Mouse (Mus musculus) neural tube, embryonic 12.5 days (tissue): ENCODE measurements around the gene Emx1. TPM values are rescaled to one million over a fixed set of nuclear protein-coding genes. Genes with fewer than 3 reads are reported as not detected.
"Not testable (repeated sequence)": the region's sequence is repeated elsewhere in the genome, so short reads cannot be mapped to it uniquely, and the experiment has no call there.

Experiments
- ATAC-seq: fragments of 200-750 bp; cut with Nextera tagmentation; 2 replicates; pipeline ENCODE4 v1.8.0; 2017; ENCODE audit warnings: low read depth, mild to moderate bottlenecking, moderate TSS enrichment, moderate library complexity; ENCODE audit not compliant: low FRiP score
- H3K27ac ChIP-seq: fragments of 300-500 bp; sonication (generic); 2 replicates; pipeline ENCODE4 v1.5.1; 2016
- H3K27me3 ChIP-seq: fragments of 300-500 bp; sonication (generic); replicated peaks from 2 replicates; pipeline ENCODE4 v1.6.1; 2016; ENCODE audit warnings: mild to moderate bottlenecking
- H3K36me3 ChIP-seq: fragments of 300-500 bp; sonication (generic); 2 replicates; pipeline ENCODE4 v1.6.1; 2016; ENCODE audit warnings: mild to moderate bottlenecking
- H3K4me1 ChIP-seq: fragments of 300-500 bp; sonication (generic); 2 replicates; pipeline ENCODE4 v1.6.1; 2016
- H3K4me2 ChIP-seq: fragments of 300-500 bp; sonication (generic); replicated peaks from 2 replicates; pipeline ENCODE4 v1.6.1; 2016; ENCODE audit warnings: mild to moderate bottlenecking
- H3K4me3 ChIP-seq: fragments of 300-500 bp; sonication (generic); 2 replicates; pipeline ENCODE4 v1.5.1; 2016
- H3K9ac ChIP-seq: fragments of 300-500 bp; sonication (generic); 2 replicates; pipeline ENCODE4 v1.6.1; 2016; ENCODE audit warnings: mild to moderate bottlenecking
- H3K9me3 ChIP-seq: fragments of 300-500 bp; sonication (generic); 2 replicates; pipeline ENCODE4 v1.6.1; 2016; ENCODE audit warnings: mild to moderate bottlenecking
- WGBS: fragments of 180-500 bp; shearing (Covaris S2); methylation state at CpG from one replicate; pipeline ENCODE4 v1.1.7; 2016; 5-methylcytosine and 5-hydroxymethylcytosine counted together
- polyA plus RNA-seq: library from polyadenylated mRNA; unstranded; fragments of >200 nt; fragmentation: Nextera tagmentation; extraction: Ambion mirVana; gene quantifications from 2 replicates; pipeline ENCODE4 v1.2.1, GENCODE M21; 2016

Gene Emx1
- polyA plus RNA-seq = 0.16 TPM in 1 of 2 replicates, not detected in the other

DNA sequence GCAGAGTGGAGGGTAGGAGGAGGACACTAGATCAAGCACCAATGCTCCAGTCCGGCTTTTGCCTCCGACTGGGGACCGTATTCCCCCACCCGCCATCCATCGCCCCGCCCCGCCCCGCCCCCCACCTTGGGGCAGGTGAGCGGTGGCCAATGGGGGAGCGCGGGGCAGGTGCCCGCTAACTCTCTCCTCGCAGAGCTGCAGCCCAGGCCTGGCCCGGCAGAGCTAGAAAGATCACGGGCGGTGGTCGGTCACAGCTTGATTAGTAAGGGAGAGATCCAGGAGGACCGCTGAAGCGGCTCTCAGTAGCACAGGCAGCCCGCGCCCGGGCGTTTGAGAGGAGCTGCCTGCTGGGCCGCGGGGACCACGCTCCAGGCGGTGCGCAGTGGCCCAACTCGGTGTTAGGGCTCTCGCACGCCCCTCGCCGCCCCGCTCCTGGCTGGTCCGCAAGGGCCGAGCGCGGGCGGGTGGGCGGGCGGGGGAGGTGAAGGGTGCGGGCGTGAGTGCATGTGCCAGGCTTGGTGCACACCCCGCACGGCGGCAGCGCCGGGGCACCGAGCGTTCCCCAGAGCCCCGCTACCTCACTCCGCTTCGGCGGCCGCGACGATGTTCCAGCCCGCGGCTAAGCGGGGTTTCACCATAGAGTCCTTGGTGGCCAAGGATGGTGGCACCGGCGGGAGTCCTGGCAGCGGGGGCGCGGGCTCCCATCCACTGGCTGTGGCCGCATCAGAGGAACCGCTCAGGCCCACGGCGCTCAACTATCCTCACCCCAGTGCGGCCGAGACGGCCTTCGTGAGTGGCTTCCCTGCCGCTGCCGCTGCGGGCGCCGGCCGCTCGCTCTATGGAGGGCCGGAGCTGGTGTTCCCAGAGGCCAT lies at the start of gene Emx1:
Gene Emx1, plus strand, starts transcription at position 99 of the 872 bp plus-strand sequence.
- Histone ChIP-seq H3K4me1 (peaks cover 28% of the 10 kb centered on the region), H3K4me2 (peak within 1 kb of the TSS; percentile 72), H3K9me3 (no peaks in the 10 kb centered on the region), H3K27me3 (peaks cover 85% of the 10 kb centered on the region), H3K9ac (peak within 1 kb of the TSS; percentile 8), H3K4me3 (peak within 1 kb of the TSS; percentile 35), H3K27ac (no peak within 1 kb of the TSS), H3K36me3 (no peaks in the 10 kb centered on the region)
- WGBS = under 1% methylated on average over 81 of the region's 81 CpGs
- ATAC-seq = 0 out of 2 replicates have a peak, but pooled peaks have one; percentile 41

DNA sequence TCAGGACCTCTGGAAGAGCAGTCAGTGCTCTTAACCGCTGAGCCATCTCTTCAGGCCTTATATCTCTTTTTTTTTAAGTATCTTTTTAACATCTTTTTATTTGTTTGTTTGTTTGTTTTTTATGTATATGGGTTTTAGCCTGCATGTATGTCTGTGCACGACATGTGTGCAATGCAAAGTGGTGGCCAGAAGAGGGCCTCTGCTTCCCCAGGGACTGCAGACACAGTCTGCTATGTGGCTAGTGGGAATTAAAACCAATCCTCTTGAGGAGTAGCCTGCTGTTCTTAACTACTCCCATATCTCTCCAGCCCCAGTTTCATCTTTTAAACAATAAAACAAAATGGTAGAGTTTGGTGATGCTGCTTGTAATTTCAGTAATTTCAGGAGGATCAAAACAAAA lies 47.7 kb upstream of the Emx1 start:
- no peaks in the 10 kb centered on the region for H3K9me3 ChIP-seq
- H3K4me2 ChIP-seq = no peak overlapping the region
- no peaks in the 10 kb centered on the region for H3K27me3 ChIP-seq
- no peaks in the 10 kb centered on the region for H3K36me3 ChIP-seq
- 94% methylated on average over 2 of the region's 2 CpGs for WGBS
- H3K9ac ChIP-seq = no peak overlapping the region
- ATAC-seq = no peak
- H3K27ac ChIP-seq = no peak overlapping the region
- H3K4me3 ChIP-seq = no peak overlapping the region
- H3K4me1 ChIP-seq = 0 out of 2 replicates have a peak, but pooled peaks cover 4% of the 10 kb centered on the region

DNA sequence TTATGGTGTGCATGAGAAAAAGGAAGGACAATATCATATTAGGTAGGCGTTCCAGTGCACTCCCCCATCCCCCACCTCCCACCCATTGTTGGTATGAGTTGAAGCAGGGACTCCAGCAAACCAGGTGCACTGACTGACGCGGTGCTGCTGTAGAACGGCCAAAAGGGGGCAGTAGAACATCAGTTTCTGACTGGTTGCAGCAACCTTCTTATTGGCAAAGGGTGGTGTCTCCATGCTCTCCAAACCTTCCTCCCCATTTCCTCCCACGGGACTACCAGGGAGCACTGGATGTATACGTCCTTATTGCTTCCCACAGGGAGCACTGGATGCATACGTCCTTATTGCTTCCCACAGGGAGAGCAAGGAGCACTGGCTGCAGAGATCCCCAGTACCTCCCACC lies 46.2 kb upstream of the Emx1 start:
- 14% methylated on average over 7 of the region's 7 CpGs for WGBS
- H3K9ac ChIP-seq, H3K9me3 ChIP-seq, ATAC-seq, H3K4me2 ChIP-seq, H3K4me3 ChIP-seq, H3K27ac ChIP-seq, H3K4me1 ChIP-seq, H3K36me3 ChIP-seq, H3K27me3 ChIP-seq: not testable (repeated sequence)

DNA sequence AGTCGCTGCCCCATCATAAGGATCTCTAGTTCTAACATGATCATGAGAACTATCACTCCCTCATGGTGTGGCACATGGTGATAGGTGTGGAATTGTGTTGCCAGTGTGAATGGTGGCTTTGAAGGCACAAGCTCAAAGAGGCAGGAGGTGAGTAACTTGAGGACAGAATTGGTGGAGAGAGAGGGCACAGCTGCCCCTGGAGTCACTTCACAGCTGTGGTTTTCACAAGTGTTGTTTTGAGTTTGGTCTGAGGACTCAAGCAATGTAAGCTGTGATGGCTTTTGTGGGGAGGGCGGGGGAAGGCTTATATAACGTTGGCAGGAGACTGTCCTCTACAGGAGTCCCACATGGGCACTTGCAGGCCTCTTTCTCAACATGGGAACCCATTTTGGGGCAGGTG lies 42.8 kb upstream of the Emx1 start:
- no peaks in the 10 kb centered on the region for H3K4me1 ChIP-seq
- no peak overlapping the region for H3K4me3 ChIP-seq

DNA sequence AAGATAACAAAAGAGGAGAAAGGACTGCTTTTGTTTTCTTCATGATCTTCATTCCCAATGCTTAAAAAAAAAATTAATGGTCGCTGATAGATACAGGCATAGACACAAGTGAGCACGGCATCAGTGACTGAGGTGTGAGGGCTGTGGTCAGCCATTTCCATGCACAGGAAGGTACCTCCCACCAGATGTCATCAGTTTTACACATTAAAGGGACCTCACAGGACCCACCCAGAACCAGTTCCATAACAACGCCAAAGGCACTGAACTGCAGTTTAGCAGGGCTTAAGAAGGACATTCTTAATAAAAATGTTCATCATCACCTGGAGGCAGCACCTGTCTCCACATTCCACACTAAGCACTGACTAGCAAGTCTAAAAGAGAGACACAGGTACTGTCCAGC lies 39.6 kb upstream of the Emx1 start:
- Histone ChIP-seq H3K4me2 (no peak overlapping the region), H3K9me3 (no peaks in the 10 kb centered on the region), H3K9ac (no peak overlapping the region), H3K4me1 (no peaks in the 10 kb centered on the region), H3K27ac (no peak overlapping the region), H3K36me3 (no peaks in the 10 kb centered on the region), H3K4me3 (no peak overlapping the region), H3K27me3 (no peaks in the 10 kb centered on the region)
- ATAC-seq = no peak
- 58% methylated on average over 3 of the region's 3 CpGs for WGBS

More for the DNA sequence above, 42.8 kb upstream of the Emx1 start:
- Histone ChIP-seq H3K36me3 (no peaks in the 10 kb centered on the region), H3K27me3 (no peaks in the 10 kb centered on the region), H3K27ac (no peak overlapping the region), H3K9ac (no peak overlapping the region), H3K9me3 (no peaks in the 10 kb centered on the region), H3K4me2 (no peak overlapping the region)
- ATAC-seq = no peak
- WGBS = 63% methylated on average over 3 of the region's 3 CpGs

DNA sequence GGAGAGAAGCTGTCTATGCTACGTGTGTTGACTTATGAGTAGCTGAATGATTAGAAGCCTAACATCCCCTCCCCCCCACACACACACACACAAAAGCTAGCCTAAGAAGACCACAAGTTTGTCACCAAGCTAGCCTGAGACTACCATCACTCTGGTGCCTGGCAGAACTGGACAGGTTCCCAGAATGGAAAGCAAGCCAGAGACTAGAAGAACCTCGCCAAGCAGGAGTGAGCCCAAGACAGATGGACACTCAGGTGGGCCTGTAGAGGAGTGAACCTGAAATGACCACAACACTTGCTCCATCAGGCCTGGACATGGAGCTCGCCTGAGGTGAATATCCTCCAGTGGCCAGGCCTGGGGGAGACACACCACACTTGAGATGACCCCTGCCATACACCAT lies 36.9 kb upstream of the Emx1 start:
- ATAC-seq = no peak
- Histone ChIP-seq H3K9ac (no peak overlapping the region), H3K4me1 (peaks cover 6% of the 10 kb centered on the region; the same call in 1 of the 2 replicates)

DNA sequence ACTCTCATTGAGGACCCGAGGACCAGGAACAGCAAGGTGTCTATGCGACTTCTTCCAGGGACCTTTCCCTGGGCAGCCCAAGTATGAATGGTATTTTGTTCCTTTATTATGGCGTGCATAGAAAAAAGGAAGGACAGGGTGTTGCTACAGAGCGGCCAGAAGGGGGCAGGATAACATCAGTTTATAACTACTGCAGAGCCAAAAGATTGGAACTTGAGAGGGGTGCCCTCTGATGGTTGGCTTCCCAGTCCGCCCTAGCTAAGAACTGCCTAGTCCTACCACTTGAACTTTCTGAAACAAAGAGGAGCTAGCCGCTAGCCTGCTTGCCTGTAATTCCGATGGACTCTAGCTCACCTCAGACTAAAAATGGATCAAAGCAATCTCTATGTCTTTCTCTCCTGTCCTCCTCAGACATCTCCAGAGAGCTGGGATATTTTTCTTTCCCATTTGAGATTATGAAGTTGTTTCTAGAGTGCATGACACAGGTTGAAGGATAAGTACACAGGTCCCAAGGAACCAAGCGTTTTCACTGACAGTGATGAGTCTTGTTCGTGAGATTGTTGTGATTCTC lies 33.2 kb upstream of the Emx1 start:
- no peaks in the 10 kb centered on the region for H3K36me3 ChIP-seq
- H3K27ac ChIP-seq = no peak overlapping the region
- peak; percentile 65 for ATAC-seq
- H3K4me3 ChIP-seq = no peak overlapping the region
- no peak overlapping the region for H3K4me2 ChIP-seq
- no peaks in the 10 kb centered on the region for H3K27me3 ChIP-seq
- H3K4me1 ChIP-seq = peaks cover 6% of the 10 kb centered on the region; the same call in 1 of the 2 replicates
- 7% methylated on average over 9 of the region's 9 CpGs for WGBS
- H3K9ac ChIP-seq = no peak overlapping the region
- no peaks in the 10 kb centered on the region for H3K9me3 ChIP-seq

More for the DNA sequence above, 36.9 kb upstream of the Emx1 start:
- no peak overlapping the region for H3K27ac ChIP-seq
- no peak overlapping the region for H3K4me3 ChIP-seq
- H3K4me2 ChIP-seq = no peak overlapping the region
- no peaks in the 10 kb centered on the region for H3K9me3 ChIP-seq
- WGBS = 84% methylated on average over 3 of the region's 3 CpGs
- no peaks in the 10 kb centered on the region for H3K36me3 ChIP-seq
- no peaks in the 10 kb centered on the region for H3K27me3 ChIP-seq

DNA sequence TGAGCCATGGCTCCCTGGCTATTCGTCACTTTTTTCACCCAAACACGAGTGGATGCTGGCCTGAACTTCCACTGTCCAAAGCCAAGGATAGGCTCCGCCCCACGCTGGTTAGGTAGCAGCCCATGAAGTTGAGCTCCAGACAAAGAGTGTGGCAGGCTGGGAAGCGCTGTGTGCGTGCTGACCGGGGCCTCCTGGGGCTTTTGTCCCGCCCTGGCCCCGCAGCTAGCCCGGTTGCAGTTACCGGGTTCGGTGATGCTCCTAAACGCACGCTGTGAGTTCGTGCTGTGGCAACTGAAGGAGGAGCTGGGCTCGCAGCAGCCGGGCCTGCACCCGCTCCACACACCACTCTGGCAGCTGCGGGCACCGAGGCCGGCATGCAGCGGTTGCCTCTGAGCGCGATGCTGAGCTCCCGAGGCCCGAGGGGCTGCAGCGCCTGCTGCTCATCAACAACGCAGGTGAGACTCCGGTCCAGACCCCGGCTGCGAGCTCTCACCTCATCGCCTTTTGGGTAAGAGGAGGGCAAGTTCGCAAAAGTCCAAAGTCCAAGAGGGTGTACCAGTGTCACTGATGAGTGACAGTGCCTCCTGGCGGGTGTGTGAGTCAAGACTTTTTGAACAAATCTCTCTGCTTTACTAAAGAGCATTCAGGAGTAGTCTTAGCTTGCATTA lies 32.2 kb upstream of the Emx1 start:
- Histone ChIP-seq H3K4me1 (peaks cover 6% of the 10 kb centered on the region; the same call in 1 of the 2 replicates), H3K4me2 (peak overlapping the region; percentile 75), H3K36me3 (no peaks in the 10 kb centered on the region), H3K4me3 (peak overlapping the region; percentile 43), H3K27ac (no peak overlapping the region), H3K27me3 (no peaks in the 10 kb centered on the region), H3K9me3 (no peaks in the 10 kb centered on the region), H3K9ac (peak overlapping the region; percentile 64)
- WGBS = under 1% methylated on average over 34 of the region's 34 CpGs
- peak; percentile 48 for ATAC-seq

DNA sequence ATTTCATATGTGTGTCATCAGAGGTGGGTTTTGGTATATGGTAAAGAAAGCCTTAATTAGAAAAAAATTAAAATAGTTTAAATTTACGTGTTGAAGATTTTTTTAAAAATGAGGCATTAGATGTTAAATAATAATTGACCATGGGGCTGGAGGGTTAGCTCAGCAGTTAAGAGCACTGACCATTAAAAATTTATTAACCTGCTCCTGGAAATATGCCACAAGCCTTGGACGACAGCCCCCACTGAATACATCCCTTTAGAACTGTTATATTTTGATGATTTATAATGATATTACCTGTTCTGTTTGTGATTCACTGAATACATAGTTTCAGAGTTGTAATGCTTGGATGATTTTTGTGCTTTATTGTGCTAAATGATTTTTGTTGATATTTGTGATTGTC lies 30.7 kb upstream of the Emx1 start:
- H3K9ac ChIP-seq, H3K4me1 ChIP-seq, H3K27ac ChIP-seq, H3K27me3 ChIP-seq, H3K4me3 ChIP-seq, H3K9me3 ChIP-seq, H3K36me3 ChIP-seq, ATAC-seq, H3K4me2 ChIP-seq: not testable (repeated sequence)
- 81% methylated on average over 2 of the region's 2 CpGs for WGBS

DNA sequence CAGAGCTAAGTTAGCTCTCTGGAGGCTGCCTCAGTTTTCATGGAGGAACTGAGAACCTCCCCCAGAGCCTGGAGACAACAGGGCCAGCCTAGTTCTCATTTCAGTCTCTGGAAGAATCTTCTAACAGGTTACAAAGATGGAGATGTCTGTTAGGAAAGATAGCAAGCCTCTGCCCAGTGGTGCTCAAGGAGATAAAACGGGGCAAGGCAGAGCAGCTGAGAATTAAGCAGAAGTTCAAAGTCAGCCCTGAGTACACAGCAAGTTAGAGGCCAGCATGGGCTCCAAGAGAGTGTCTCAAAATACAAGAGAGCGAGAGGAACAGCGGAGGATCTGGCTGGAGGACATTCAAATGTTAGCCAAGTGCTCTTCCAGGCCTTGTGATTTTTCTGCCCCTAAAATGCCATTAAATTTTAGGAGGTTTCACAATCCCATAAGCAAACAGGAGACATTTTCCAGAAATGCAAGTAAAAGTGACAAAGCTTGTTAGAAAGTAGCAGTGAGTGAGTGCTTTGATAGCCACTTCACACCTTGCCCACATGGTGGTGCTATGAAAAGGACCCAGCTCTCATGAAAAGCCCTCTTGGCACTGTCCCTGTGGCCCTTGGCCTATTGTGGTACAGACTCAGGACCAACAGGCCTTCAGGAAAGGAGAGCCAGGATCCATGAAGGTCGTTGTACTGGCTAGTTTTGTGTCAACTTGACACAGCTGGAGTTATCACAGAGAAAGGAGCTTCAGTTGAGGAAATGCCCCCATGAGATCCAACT lies 29.0 kb upstream of the Emx1 start:
- ATAC-seq, H3K9me3 ChIP-seq, H3K27ac ChIP-seq, H3K9ac ChIP-seq, H3K27me3 ChIP-seq, H3K36me3 ChIP-seq, H3K4me1 ChIP-seq, H3K4me2 ChIP-seq, H3K4me3 ChIP-seq: not testable (repeated sequence)
- 79% methylated on average over 4 of the region's 4 CpGs for WGBS

DNA sequence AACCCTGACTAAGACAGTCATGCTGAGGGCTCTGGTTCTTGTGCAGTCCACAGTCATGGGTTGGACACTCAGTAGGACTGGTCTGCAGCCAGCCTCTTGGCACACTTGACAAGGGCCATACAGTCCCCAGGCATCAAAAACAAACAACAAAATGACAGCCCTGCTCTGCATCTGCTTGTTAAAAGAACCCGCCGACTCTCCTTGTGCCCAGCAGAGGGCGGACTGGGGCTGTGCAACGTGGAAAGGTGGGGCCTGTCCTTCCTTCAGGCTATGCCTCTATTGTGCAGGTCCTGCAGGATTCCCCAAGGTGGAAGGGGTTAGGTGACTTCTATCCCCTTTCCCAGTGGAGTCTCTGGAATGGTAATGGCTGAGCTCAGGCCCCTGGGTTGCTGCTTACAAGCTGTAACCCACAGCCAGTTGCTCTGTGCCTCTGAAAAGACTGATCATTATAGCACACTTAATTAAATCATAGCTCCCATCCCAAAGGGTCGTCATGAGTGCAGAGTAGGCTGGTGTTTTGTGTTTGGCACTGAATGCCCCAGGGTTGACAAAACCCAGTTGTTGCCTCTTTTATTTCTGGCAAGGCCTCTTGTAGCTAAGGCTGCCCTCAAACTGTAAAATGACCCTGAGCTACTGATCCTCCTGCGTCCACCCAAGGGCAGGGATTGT lies 28.0 kb upstream of the Emx1 start:
- not testable (repeated sequence) for H3K4me1 ChIP-seq, H3K4me2 ChIP-seq, H3K9me3 ChIP-seq, H3K36me3 ChIP-seq, H3K4me3 ChIP-seq, H3K27me3 ChIP-seq, H3K27ac ChIP-seq, H3K9ac ChIP-seq
- peak; percentile 38; the same call in 1 of the 2 replicates for ATAC-seq
- 24% methylated on average over 6 of the region's 6 CpGs for WGBS
